Mouse (Mus musculus): ENCODE results near the gene Dennd1b.

Dennd1b gene

DNA sequence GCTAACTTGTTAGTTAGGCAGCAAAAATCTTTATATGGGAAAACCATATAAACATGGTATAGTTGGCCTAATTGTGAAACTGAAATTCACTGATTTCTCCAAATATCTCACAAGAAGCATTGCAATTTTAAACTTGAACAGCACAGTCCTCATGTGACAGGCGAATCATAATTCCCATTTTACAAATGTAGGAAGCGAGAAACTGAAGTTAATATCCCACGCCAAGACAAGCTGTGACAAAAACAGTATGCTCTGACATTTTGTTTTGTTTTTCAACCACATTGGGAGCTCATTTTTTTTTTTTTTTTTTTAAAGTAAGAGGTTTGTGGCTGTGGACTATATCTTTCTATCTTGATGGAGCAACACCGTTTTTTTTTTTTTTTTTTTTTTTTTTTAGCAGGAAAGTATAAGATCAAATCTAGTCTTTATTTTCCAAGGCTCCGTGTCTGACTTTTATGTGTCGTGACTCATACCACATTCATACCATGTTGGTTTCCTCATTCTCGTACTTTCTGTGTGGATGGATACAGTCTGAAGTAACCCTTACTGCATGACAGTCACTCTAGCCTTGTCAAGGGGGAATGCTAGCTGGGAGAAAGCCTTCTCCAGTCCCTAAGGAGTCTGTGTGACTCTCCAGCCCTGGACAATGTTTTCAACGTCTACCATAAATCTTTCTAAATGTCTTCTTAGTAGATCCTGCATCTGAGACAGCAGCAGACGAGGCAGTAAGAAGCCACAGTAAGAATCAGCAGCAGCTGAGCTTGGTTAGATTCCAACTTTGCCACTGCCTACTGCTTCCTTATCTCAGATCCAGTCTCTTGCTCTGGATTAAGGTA lies 751 bp upstream of the Dennd1b start:
- in situ Hi-C loops (cut with MboI; ENCODE audit: low sequenced_read_pairs), result no loop called here

DNA sequence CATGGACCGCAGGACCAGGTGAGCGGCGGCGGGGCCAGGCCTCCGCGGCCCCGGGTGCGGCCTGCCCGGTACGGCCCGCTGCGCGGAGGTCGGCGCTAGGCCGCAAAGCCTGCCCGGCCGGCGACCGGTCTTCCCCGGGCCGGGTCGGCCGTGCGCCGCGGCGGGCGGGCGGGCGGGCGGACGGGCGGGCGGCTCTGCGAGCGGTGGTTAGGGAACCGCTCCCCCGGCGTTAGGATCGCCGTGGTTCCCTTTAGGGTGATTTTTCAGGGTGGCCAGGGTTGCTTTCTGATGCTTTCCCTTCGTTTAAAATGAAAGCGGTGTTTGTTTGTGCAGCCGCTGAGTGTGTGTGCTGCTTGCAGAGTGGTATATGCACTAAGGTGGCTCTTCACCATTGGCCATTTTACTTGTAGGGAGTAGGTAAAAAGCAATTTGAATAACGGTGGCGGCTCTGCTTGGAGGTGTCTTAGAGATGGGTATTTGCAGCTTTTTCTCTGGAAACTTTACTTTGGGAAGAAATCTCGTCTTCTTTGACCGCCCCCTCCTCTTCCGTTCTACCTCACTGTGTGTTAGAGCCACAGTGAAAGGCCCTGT lies 728 bp downstream of the Dennd1b start:
- in situ Hi-C loops (cut with MboI; ENCODE audit: low sequenced_read_pairs), result no loop called here

DNA sequence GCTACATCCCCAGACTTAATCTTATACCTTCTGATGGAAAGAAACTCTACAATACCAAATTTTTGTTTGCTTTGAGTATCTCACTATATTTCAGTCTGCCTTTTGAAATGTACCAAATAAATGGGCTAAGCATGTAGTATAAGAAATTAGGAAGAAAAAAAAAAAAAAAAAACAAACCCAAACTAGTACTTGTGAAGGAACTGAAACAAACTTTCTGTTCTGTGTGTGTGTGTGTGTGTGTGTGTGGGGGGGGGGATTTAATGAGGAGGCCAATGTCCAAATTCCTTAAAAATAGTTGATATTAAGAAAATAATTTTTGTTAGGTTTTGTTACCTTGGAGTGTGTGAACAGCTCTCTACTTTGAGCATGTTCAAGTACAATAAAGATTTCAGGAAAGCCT lies 1.8 kb downstream of the Dennd1b start:
- in situ Hi-C loops (cut with MboI; ENCODE audit: low sequenced_read_pairs), result no loop called here

DNA sequence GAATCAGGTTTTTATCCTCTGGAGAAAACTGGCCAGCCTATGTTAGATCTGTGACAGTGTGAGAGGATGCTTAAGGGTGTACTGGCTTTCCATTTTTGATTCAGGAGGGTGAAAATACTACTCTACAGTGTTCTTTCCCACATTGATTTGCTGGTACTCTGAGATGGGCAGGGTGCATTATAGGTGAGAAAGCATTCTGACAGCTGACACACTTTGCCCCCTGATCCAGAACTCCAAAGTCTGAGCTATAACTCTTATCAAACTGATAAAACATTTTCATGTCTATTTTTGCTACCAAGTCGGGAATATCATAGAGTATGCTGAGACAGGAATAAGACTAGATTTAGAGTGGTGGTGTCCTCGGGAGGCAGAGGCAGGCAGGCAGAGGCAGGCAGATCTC lies 2.3 kb downstream of the Dennd1b start:
- in situ Hi-C loops (cut with MboI; ENCODE audit: low sequenced_read_pairs), result no loop called here

DNA sequence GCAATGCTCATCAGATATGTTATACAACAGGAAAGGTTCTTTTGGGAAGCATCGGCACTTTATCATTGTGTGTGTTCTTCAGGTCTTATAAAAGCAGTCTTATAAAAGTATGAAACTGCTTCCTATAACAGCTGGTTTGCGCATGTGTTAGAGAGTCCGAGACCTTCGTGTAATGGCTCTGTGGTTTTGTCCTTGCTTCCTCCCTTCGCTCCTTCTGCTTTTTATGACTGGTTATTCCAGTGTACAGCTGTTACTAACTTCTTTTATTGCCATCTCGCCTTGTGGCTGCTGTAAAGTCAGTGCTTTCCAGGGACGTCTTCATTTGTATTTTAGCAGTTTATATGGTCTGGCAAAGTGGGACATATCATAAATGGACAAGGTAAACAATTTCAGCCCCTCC lies 4.2 kb downstream of the Dennd1b start:
- in situ Hi-C loops (cut with MboI; ENCODE audit: low sequenced_read_pairs), result no loop called here

DNA sequence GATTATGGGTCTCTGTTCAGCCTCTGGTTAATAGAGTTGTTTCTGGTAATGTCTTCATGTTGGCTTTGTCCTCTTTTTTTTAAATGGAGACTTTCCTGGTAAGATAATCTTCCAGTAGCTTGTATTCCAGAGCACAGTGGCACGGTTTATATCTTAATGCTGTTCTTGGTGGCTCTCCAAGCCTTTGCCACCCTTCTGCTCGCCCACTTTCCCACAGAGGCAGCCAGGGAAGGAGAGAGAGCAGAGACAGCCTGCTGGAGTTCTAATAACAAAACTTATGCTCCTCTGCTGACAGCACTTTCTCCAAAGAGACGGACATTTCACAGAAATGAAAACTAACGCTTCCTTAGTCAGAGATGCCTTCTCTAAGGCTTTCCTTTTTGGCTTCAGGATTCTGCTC lies 6.8 kb downstream of the Dennd1b start:
- in situ Hi-C loops (cut with MboI; ENCODE audit: low sequenced_read_pairs), result no loop called here

DNA sequence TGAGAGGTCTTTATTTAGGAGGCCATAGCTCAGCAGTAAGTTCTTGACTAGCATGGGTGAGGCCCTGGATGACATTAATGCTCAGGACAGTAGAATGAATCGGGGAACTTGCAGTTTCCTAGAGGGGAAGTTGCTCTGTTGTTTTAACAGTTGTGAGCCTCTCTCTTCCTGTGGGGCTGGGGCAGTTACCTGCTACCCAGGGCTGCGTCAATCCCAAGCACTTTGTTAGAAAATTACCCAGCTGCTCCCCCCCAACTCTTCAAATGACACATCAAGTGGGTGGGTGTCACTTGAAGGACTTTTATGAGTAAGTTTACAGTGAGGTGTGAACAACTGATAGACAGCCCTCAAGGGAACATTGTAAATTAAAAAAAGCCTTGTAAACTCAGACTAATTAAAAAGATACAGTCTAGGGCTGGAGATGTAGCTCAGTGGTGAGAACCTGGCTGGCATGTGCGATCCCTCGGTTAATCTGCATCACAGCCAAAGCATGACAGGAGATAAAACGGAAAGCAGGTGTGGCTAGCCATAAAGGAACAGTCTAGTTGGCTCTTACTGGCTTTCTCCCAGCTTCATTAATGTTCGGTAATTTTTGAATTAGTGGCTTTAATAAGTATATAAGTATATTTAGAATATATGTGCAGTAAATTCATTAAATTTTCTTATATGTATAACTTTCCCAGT lies 10.4 kb downstream of the Dennd1b start:
- in situ Hi-C loops (cut with MboI; ENCODE audit: low sequenced_read_pairs), result no loop called here

DNA sequence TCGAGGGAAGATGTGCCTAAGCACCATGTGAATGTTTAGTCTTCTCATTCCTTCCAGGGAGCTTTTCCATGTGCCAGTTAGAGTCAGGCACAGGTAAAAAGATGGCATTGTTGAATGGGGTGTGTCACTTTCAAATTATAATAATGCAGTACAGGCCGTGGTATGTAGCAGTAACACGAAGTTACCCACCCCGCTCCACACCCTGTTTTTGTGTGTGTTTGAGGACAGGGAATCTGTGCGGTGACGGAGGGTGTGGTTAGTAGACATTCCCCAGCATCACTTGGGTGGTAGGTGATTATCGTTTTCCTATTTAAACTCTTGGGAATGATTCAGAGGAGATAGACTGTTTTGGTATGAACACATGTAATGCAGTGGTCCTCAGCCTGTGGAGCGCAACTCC lies 11.6 kb downstream of the Dennd1b start:
- in situ Hi-C loops (cut with MboI; ENCODE audit: low sequenced_read_pairs), result no loop called here

DNA sequence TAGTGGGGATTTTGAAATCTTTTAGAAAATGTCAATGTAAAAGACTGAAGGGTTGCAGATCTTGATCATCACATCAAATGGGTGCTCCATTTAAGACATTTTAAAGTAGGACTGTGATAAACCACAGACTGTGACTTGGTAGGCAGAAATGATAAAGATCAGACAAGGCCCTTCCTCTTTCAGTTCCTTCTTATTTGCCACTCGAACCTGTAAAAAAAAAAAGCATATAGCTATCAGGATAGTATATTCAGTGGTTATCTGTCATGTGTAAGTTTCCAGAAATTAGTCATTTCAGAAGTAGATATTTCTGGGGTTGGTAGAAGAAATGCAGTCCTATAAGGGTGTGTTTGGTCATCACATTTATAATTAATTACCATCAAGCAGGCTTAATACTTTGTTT lies 12.7 kb downstream of the Dennd1b start:
- in situ Hi-C loops (cut with MboI; ENCODE audit: low sequenced_read_pairs), result no loop called here

DNA sequence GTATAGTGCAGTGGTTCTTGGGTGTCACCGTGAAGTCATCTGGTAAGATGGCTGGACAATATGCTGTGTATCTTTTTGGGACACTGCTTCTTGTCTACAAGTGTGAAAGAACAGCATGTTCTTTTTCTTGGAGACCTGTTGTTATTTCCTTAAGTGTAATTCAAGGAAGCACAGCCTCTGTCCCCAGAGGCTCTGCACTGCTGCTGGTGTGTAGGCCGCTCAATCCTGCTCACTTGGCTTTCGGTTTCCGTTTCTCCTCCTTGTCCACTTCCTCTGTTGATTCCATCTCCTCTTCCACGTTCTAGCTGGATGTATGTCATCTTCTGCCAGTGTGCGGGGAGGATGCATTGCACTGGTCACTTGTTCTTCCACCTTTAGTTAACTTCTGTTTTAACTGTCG lies 19.0 kb downstream of the Dennd1b start:
- in situ Hi-C loops (cut with MboI; ENCODE audit: low sequenced_read_pairs), result no loop called here

DNA sequence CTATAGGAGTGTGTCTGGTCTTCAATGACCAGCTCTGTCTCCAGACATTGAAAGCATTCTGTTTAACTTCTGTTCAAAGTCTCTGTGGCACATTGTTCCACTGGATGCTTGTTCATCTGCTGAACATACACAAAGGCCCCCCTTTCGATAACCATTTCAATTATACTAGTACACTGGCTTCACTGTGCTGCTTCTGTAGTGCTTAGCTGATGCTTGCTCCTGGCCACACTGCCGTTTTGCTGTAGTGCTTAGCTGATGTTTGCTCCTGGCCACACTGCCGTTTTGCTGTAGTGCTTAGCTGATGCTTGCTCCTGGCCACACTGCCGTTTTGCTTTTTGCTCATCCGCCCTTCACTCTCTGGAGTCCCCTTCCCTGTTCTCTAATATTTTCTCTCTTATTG lies 19.4 kb downstream of the Dennd1b start:
- in situ Hi-C loops (cut with MboI; ENCODE audit: low sequenced_read_pairs), result no loop called here

DNA sequence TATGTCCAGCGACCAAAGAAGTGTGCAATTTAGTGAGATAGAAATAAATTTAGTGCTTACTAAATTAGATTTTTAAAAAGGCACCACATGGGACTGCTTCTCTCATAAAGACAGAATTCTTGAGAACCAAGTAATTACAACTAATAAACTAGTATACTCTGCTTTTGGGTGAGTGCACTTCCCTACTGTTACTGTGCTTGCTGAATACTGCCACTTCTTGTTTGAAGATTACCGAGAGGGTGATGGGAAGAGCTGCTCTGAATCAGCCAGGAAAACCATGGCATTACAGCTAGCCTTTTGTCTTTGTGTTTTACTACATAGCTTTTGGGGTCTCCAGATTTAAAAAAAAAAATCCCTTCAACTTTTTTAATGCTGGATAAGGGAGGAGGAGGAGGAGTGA lies 19.8 kb downstream of the Dennd1b start:
- in situ Hi-C loops (cut with MboI; ENCODE audit: low sequenced_read_pairs), result no loop called here

DNA sequence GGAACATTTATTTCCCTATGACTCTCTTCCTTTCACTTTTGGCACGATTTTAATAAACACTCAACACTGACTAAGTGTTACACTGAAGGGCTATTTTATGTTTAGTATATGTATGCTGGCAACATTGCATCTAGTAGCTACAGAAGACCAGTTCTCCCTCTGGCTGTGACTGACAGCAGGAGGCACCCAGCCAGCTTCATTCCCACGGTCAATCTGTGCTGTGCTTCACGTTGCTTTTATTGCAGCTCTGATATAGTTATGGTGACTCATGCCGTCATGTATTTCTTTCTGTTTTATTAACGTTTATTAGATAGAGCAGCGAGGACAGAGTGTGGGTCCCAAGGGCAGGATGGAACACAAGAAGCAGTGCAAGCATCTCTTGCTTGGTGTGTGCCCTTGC lies 20.2 kb downstream of the Dennd1b start:
- in situ Hi-C loops (cut with MboI; ENCODE audit: low sequenced_read_pairs), result no loop called here

DNA sequence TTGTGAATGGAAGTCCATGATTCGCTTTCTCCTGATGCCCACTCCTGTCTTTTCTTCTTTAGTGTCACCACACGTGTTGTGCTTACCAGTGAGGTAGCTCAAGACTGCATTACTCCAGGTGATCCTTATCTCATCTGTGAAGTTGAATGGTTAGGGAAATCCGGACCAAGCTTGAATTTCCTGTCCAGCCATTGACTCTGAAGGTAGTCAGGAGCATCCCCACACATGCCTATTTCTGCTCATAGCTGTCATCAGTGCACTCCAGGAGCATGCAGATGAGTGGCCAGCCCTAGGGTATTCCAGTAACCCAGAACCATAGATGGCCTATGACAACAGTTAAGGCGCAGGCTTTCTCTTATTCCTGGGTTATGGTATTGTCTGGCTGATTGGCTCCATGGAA lies 20.9 kb downstream of the Dennd1b start:
- in situ Hi-C loops (cut with MboI; ENCODE audit: low sequenced_read_pairs), result no loop called here

DNA sequence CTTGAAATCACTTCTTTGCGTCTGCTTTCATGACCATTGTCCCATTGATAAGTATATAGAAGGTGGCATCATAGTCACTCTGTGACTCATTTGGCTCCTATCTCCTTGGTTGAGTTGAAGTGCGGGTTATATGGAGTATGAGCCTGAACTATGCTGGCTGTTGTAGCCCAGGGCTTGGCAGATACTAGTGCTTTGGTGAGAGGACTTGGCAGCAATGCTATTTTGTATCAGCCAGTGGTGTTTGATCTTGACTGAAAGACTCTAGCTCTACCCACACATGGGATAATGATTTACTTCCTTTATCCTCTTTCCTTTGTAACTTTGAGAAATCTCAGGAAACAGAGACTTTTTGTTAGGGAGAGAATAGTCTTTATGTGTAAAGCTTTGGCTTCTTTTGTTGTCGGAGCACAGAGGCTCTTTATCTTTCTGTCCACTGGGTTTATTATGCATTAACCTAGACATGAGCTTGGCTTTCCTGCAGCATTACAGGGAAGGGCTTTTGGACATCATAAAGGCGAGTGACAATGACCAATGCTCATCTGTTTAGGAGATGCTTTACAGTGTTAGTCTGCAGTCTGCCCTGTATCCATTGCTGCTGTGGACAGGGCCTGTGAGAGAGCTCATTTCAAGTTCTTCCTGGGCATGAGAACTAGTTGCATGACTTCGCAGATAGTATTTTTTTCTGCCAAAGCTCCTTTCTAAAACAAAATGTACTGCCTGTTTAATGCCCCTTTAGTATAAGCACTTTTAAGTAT lies 29.3 kb downstream of the Dennd1b start:
- in situ Hi-C loops (cut with MboI; ENCODE audit: low sequenced_read_pairs), result no loop called here

DNA sequence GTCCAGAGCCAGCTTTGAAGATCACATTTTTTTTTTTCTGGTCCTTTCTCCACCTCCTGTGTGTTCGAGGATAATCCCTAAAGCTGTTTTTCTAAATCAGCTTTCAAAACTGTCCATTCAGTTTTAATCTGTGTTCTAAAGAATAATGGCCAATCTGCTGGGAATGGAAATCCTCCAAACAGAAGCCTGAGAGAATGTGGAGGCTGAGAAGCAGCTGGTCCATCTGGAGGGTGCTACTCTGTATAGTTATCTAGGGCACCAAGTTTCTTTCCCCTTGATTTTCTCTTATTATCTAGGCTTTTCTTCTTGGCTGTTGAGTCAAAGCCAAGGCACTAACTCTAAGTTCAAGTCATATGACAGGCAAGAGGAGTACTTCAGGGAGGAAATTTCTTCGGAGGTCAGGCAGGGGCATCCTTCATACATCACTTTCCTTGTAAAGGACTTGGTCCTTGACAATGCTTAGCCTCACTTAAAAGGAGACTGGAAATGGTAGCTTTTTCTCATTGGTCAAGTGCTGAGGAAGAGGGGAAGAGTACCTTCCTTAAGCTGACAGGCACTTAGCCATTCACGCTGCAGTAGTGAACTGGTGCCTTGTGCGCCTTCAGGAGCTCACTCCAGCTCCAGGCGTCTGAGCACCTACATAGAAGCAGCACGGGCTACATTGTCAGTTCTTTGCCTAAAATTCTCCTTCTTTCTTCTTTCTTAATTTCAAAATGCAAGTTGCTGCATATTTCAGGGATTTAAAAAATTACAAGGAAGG lies 32.6 kb downstream of the Dennd1b start:
- in situ Hi-C loops (cut with MboI; ENCODE audit: low sequenced_read_pairs), result no loop called here

DNA sequence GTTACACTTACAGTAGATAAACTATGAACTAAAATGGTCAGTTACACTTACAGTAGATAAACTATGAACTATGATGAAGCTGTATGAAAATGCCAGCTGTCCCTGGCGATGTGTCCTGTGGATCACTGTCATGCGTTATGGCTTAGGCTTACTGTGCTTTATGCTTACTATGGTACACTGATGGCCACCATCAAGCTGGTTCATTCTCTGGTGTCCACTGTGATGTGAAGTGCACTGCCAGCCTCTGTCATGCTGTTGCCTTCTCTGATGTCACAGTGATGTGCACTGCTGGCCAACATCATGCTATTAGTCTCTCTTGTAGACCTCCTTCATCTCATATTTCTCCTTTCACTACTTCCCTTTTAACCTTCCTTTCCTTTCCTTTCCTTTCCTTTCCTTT lies 33.4 kb downstream of the Dennd1b start:
- in situ Hi-C loops (cut with MboI; ENCODE audit: low sequenced_read_pairs), result no loop called here

DNA sequence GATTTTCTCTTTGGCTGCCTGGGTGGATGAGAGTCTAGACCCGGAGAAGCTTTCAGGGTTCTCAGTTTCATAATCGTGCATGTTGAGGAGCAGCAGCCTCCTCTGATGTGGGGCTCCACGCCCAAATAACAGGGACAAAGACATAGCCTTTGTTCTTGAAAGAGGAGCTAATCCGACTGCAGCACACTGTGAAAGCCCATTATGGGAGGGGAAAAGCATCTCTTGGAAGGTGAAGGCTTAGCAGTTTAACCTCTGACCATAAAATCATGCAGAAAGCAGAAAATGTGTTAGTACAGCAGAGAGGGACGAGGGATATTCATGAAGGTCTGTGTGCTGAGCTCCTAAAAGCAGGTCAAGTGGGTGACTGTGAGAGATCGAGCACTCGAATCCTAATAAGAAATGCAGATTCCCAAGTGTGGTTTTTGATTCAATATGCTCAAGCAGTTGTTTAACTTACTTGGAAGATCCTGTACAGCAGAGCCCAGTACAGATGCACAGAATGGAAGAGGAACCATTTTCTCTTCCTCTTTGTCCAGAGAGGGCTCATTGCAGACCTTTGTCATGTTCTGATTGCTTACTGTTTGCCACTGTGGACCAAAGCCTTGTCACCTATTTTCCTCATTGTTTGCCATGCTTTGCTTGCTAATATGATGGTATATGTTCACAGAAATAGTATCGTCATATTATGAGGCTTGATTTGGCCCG lies 37.6 kb downstream of the Dennd1b start:
- in situ Hi-C loops (cut with MboI; ENCODE audit: low sequenced_read_pairs), result no loop called here

DNA sequence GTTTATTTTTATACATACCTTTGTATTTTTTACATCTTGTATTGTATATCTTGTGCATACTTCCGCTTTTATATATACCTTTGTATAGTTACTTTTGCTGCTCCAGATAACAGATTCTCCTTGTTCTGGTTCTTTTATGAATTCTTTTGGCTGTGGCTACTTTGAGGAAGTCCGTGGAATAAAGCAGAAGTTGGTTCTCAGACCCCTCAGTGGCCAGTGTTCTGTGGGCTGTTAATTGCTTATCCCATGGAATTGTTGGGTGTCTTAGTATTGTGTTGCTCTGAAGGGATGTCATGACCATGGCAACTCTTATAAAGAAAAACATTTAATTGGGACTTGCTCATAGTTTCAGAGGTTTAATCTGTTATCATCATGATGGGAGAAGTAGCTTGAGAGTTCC lies 40.3 kb downstream of the Dennd1b start:
- in situ Hi-C loops (cut with MboI; ENCODE audit: low sequenced_read_pairs), result no loop called here

DNA sequence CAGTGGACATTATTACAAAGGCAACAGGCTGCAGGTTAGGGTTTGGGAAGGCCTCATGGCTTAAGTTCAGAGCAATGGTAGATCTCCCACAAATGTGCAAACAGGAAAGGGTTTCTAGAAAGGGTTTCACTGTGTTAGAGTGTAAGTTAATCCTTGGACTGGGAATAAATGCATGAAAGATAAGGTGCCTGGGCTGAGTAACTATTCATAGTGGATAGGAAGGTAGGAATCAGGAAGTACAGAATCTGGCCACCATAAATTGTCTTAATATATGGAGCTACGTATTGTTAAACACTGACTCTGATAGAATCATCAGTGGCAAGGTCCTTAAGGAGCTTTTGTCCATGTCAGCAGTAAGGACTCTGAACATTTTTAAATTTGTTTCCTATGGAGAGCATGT lies 42.8 kb downstream of the Dennd1b start:
- in situ Hi-C loops (cut with MboI; ENCODE audit: low sequenced_read_pairs), result no loop called here

Measured in CH12F3 (cell line).